Mouse (Mus musculus): ENCODE results near the gene Pik3cd. TPM values are rescaled to one million over a fixed set of nuclear protein-coding genes. Genes with fewer than 3 reads are reported as not detected.
A peak's percentile ranks its signal among the peaks of the same experiment; 100 is the strongest.

Pik3cd gene
- polyA plus RNA-seq, 1 experiment from 2014 or later: 5.5 TPM

GRCm38 (mm10) chr4:149730827-149731226 lies 28.5 kb upstream of the Pik3cd start:
- H3K36me3 ChIP-seq (ENCODE audit: control insufficient read depth, insufficient read depth, low read length): peaks cover 59% of the 10 kb centered on the region
- peak overlapping the region; percentile 24; the same call in 1 of the 2 replicates for H3K27ac ChIP-seq (ENCODE audit: low read depth, low read length)
- no peaks in the 10 kb centered on the region for H3K27me3 ChIP-seq (ENCODE audit: control insufficient read depth, insufficient read depth, low read length)
- H3K9ac ChIP-seq (ENCODE audit: low read depth, low read length): 0 out of 2 replicates have a peak overlapping the region, but pooled peaks have one; percentile 12
- peak overlapping the region; percentile 15 for H3K4me2 ChIP-seq (replicated peaks; ENCODE audit: low read depth, low read length)
- H3K9me3 ChIP-seq (ENCODE audit: control insufficient read depth, low read length): no peaks in the 10 kb centered on the region
- no peak for ATAC-seq (ENCODE audit: low FRiP score, low TSS enrichment)
- WGBS: 72% methylated on average over 7 of the region's 7 CpGs
- H3K4me1 ChIP-seq (ENCODE audit: control insufficient read depth, insufficient read depth, low read length): peaks cover 38% of the 10 kb centered on the region
- no peak overlapping the region for H3K4me3 ChIP-seq (ENCODE audit: low read length)

GRCm38 (mm10) chr4:149728810-149729209 lies 26.4 kb upstream of the Pik3cd start:
- H3K4me1 ChIP-seq (ENCODE audit: control insufficient read depth, insufficient read depth, low read length): peaks cover 22% of the 10 kb centered on the region
- H3K4me2 ChIP-seq (replicated peaks; ENCODE audit: low read depth, low read length): no peak overlapping the region
- no peaks in the 10 kb centered on the region for H3K27me3 ChIP-seq (ENCODE audit: control insufficient read depth, insufficient read depth, low read length)
- H3K4me3 ChIP-seq (ENCODE audit: low read length): no peak overlapping the region
- 77% methylated on average over 8 of the region's 8 CpGs for WGBS
- ATAC-seq (ENCODE audit: low FRiP score, low TSS enrichment): no peak
- no peak overlapping the region for H3K9ac ChIP-seq (ENCODE audit: low read depth, low read length)
- H3K36me3 ChIP-seq (ENCODE audit: control insufficient read depth, insufficient read depth, low read length): peaks cover 77% of the 10 kb centered on the region
- H3K27ac ChIP-seq (ENCODE audit: low read depth, low read length): no peak overlapping the region
- H3K9me3 ChIP-seq (ENCODE audit: control insufficient read depth, low read length): no peaks in the 10 kb centered on the region

GRCm38 (mm10) chr4:149727636-149728035 lies 25.3 kb upstream of the Pik3cd start:
- Histone ChIP-seq H3K9ac (ENCODE audit: low read depth, low read length) (no peak overlapping the region), H3K36me3 (ENCODE audit: control insufficient read depth, insufficient read depth, low read length) (peaks cover 84% of the 10 kb centered on the region), H3K9me3 (ENCODE audit: control insufficient read depth, low read length) (no peaks in the 10 kb centered on the region), H3K4me1 (ENCODE audit: control insufficient read depth, insufficient read depth, low read length) (peaks cover 11% of the 10 kb centered on the region; the same call in 1 of the 2 replicates), H3K4me2 (replicated peaks; ENCODE audit: low read depth, low read length) (no peak overlapping the region), H3K27me3 (ENCODE audit: control insufficient read depth, insufficient read depth, low read length) (no peaks in the 10 kb centered on the region), H3K4me3 (ENCODE audit: low read length) (no peak overlapping the region), H3K27ac (ENCODE audit: low read depth, low read length) (no peak overlapping the region)
- WGBS: 94% methylated on average over 5 of the region's 5 CpGs
- no peak for ATAC-seq (ENCODE audit: low FRiP score, low TSS enrichment)

GRCm38 (mm10) chr4:149725661-149726350 lies 23.4 kb upstream of the Pik3cd start:
- no peaks in the 10 kb centered on the region for H3K27me3 ChIP-seq (ENCODE audit: control insufficient read depth, insufficient read depth, low read length)
- 74% methylated on average over 15 of the region's 15 CpGs for WGBS
- H3K36me3 ChIP-seq (ENCODE audit: control insufficient read depth, insufficient read depth, low read length): peaks cover 90% of the 10 kb centered on the region
- H3K27ac ChIP-seq (ENCODE audit: low read depth, low read length): no peak overlapping the region
- H3K4me2 ChIP-seq (replicated peaks; ENCODE audit: low read depth, low read length): no peak overlapping the region
- peaks cover 3% of the 10 kb centered on the region; the same call in 1 of the 2 replicates for H3K4me1 ChIP-seq (ENCODE audit: control insufficient read depth, insufficient read depth, low read length)
- no peak overlapping the region; the same call in 1 of the 2 replicates for H3K9ac ChIP-seq (ENCODE audit: low read depth, low read length)
- ATAC-seq (ENCODE audit: low FRiP score, low TSS enrichment): no peak; the same call in 1 of the 2 replicates
- H3K4me3 ChIP-seq (ENCODE audit: low read length): no peak overlapping the region
- no peaks in the 10 kb centered on the region for H3K9me3 ChIP-seq (ENCODE audit: control insufficient read depth, low read length)

GRCm38 (mm10) chr4:149724916-149725470 lies 22.6 kb upstream of the Pik3cd start:
- Histone ChIP-seq H3K4me1 (ENCODE audit: control insufficient read depth, insufficient read depth, low read length) (no peaks in the 10 kb centered on the region), H3K27me3 (ENCODE audit: control insufficient read depth, insufficient read depth, low read length) (no peaks in the 10 kb centered on the region), H3K9me3 (ENCODE audit: control insufficient read depth, low read length) (no peaks in the 10 kb centered on the region), H3K4me3 (ENCODE audit: low read length) (no peak overlapping the region), H3K27ac (ENCODE audit: low read depth, low read length) (no peak overlapping the region), H3K4me2 (replicated peaks; ENCODE audit: low read depth, low read length) (no peak overlapping the region), H3K36me3 (ENCODE audit: control insufficient read depth, insufficient read depth, low read length) (peaks cover 93% of the 10 kb centered on the region), H3K9ac (ENCODE audit: low read depth, low read length) (no peak overlapping the region; the same call in 1 of the 2 replicates)
- no peak for ATAC-seq (ENCODE audit: low FRiP score, low TSS enrichment)
- WGBS: 91% methylated on average over 17 of the region's 17 CpGs

- 83% methylated on average over 17 of the region's 17 CpGs for WGBS
- Histone ChIP-seq H3K4me1 (ENCODE audit: control insufficient read depth, insufficient read depth, low read length) (no peaks in the 10 kb centered on the region), H3K27ac (ENCODE audit: low read depth, low read length) (no peak overlapping the region), H3K9me3 (ENCODE audit: control insufficient read depth, low read length) (no peaks in the 10 kb centered on the region), H3K36me3 (ENCODE audit: control insufficient read depth, insufficient read depth, low read length) (peaks cover 93% of the 10 kb centered on the region), H3K9ac (ENCODE audit: low read depth, low read length) (no peak overlapping the region), H3K4me3 (ENCODE audit: low read length) (no peak overlapping the region), H3K4me2 (replicated peaks; ENCODE audit: low read depth, low read length) (no peak overlapping the region), H3K27me3 (ENCODE audit: control insufficient read depth, insufficient read depth, low read length) (no peaks in the 10 kb centered on the region)
- ATAC-seq (ENCODE audit: low FRiP score, low TSS enrichment): peak; percentile 26
Observed at GRCm38 (mm10) chr4:149723855-149724731, 21.7 kb upstream of the Pik3cd start.

- Histone ChIP-seq H3K4me2 (replicated peaks; ENCODE audit: low read depth, low read length) (no peak overlapping the region), H3K27me3 (ENCODE audit: control insufficient read depth, insufficient read depth, low read length) (no peaks in the 10 kb centered on the region), H3K4me3 (ENCODE audit: low read length) (no peak overlapping the region), H3K36me3 (ENCODE audit: control insufficient read depth, insufficient read depth, low read length) (peaks cover 94% of the 10 kb centered on the region), H3K27ac (ENCODE audit: low read depth, low read length) (no peak overlapping the region), H3K9me3 (ENCODE audit: control insufficient read depth, low read length) (no peaks in the 10 kb centered on the region), H3K9ac (ENCODE audit: low read depth, low read length) (no peak overlapping the region), H3K4me1 (ENCODE audit: control insufficient read depth, insufficient read depth, low read length) (no peaks in the 10 kb centered on the region)
- 94% methylated on average over 12 of the region's 12 CpGs for WGBS
- no peak for ATAC-seq (ENCODE audit: low FRiP score, low TSS enrichment)
Observed at GRCm38 (mm10) chr4:149723021-149723390, 20.6 kb upstream of the Pik3cd start.

- 89% methylated on average over 24 of the region's 24 CpGs for WGBS
Observed at GRCm38 (mm10) chr4:149722104-149723020, 20.0 kb upstream of the Pik3cd start.

More at GRCm38 (mm10) chr4:149722104-149723020, 20.0 kb upstream of the Pik3cd start:
- H3K27me3 ChIP-seq (ENCODE audit: control insufficient read depth, insufficient read depth, low read length): no peaks in the 10 kb centered on the region
- ATAC-seq (ENCODE audit: low FRiP score, low TSS enrichment): no peak
- no peaks in the 10 kb centered on the region for H3K9me3 ChIP-seq (ENCODE audit: control insufficient read depth, low read length)
- no peak overlapping the region for H3K27ac ChIP-seq (ENCODE audit: low read depth, low read length)
- no peak overlapping the region for H3K4me2 ChIP-seq (replicated peaks; ENCODE audit: low read depth, low read length)
- H3K4me3 ChIP-seq (ENCODE audit: low read length): no peak overlapping the region
- 0 out of 2 replicates have a peak overlapping the region, but pooled peaks have one; percentile 2 for H3K9ac ChIP-seq (ENCODE audit: low read depth, low read length)
- H3K36me3 ChIP-seq (ENCODE audit: control insufficient read depth, insufficient read depth, low read length): peaks cover 94% of the 10 kb centered on the region
- H3K4me1 ChIP-seq (ENCODE audit: control insufficient read depth, insufficient read depth, low read length): no peaks in the 10 kb centered on the region

All from kidney, embryonic 14.5 days (tissue).